Mouse (Mus musculus) erythroblast, embryonic 14.5 days (primary cell): ENCODE data around the gene Traf1.

ENCODE experiments used
- GATA1 ChIP-seq: IDR thresholded peaks from 2 replicates; pipeline ENCODE4 v1.6.1; 2012; ENCODE audit warnings: low read length, inconsistent platforms, mixed read lengths
- TAL1 ChIP-seq: IDR thresholded peaks from 3 replicates; pipeline ENCODE4 v1.6.1; 2012; ENCODE audit warnings: low read length, inconsistent platforms, mixed read lengths

GRCm38 (mm10) chr2:34978226-34978625 is 16.7 kb upstream of the Traf1 start:
- TF ChIP-seq TAL1, result no peak
- TF ChIP-seq GATA1, result no peak
